Mouse (Mus musculus) lung, adult 2 months (tissue): ENCODE results near the gene BC048679. TPM values are rescaled to one million over a fixed set of nuclear protein-coding genes. Genes with fewer than 3 reads are reported as not detected.

ENCODE experiments used
- DNase-seq: peaks from one replicate; pipeline ENCODE4 v3.0.0; 2022
- H3K4me1 ChIP-seq: fragments of 200-500 bp; 2 replicates; pipeline ENCODE4 v1.6.1; 2011; ENCODE audit warnings: low read length; ENCODE audit not compliant: control insufficient read depth, insufficient read depth
- H3K4me3 ChIP-seq: fragments of 200-500 bp; replicated peaks from 2 replicates; pipeline ENCODE3; 2011; ENCODE audit warnings: low read depth, mild to moderate bottlenecking, control low read depth, low read length; ENCODE audit errors: extremely low read depth
- CTCF ChIP-seq: fragments of 200-500 bp; IDR thresholded peaks from 2 replicates; pipeline ENCODE4 v1.5.1; 2011; ENCODE audit warnings: mild to moderate bottlenecking, low read length, control low read depth; ENCODE audit not compliant: insufficient read depth
- POLR2A ChIP-seq: fragments of 200-500 bp; IDR thresholded peaks from 2 replicates; pipeline ENCODE4 v1.6.1; 2011; ENCODE audit warnings: low read depth, mild to moderate bottlenecking, control low read depth, low read length, borderline replicate concordance; ENCODE audit errors: extremely low read depth
- WGBS: fragments of 180-500 bp; shearing (Covaris S2); methylation state at CpG from one replicate; pipeline ENCODE4 v1.1.7; 2018; 5-methylcytosine and 5-hydroxymethylcytosine counted together
- polyA plus RNA-seq: library from polyadenylated mRNA; depleted of rRNA; stranded (reverse); fragments of >200 nt; gene quantifications from 2 replicates; pipeline ENCODE4 v1.2.3, GENCODE M21; 2012; rRNA removed

The BC048679 gene
- polyA plus RNA-seq, 1 experiment = not detected

GRCm38 (mm10) chr7:81453443-81454274 is 44.4 kb downstream of the BC048679 start:
- 5% methylated on average over 81 of the region's 84 CpGs for WGBS
- H3K4me3 ChIP-seq = peak overlapping the region; percentile 37
- TF ChIP-seq CTCF (no peak), POLR2A (no peak)
- DNase-seq = peak; percentile 17
- H3K4me1 ChIP-seq = peaks cover 4% of the 10 kb centered on the region; the same call in 1 of the 2 replicates

GRCm38 (mm10) chr7:81452971-81453441 is 45.1 kb downstream of the BC048679 start:
- peak; percentile 6 for DNase-seq
- WGBS = 11% methylated on average over 21 of the region's 21 CpGs
- Histone ChIP-seq H3K4me3 (peak overlapping the region; percentile 10), H3K4me1 (peaks cover 4% of the 10 kb centered on the region; the same call in 1 of the 2 replicates)
- TF ChIP-seq CTCF (no peak), POLR2A (no peak)

Other genes with a start within 250 kb of the BC048679 start
- 669 and 673 TPM in 2 replicates for gene Rps17, start 153.0 kb downstream of the BC048679 start, polyA plus RNA-seq
- 12.5 and 15.9 TPM in 2 replicates for gene Cpeb1, start 42.8 kb downstream of the BC048679 start, polyA plus RNA-seq
- gene Ap3b2, start 4.4 kb downstream of the BC048679 start, polyA plus RNA-seq = 0.08 and 0.09 TPM in 2 replicates
- gene Fsd2, start 68.7 kb upstream of the BC048679 start, polyA plus RNA-seq = 1.0 and 2.7 TPM in 2 replicates
- gene Whamm, start 73.0 kb upstream of the BC048679 start, polyA plus RNA-seq = 24.8 and 28.2 TPM in 2 replicates
- gene Homer2, start 209.2 kb upstream of the BC048679 start, polyA plus RNA-seq = 2.2 and 2.8 TPM in 2 replicates